Mouse (Mus musculus) hindbrain, postnatal 0 days (tissue): ENCODE measurements around the gene Csrp2. TPM values are rescaled to one million over a fixed set of nuclear protein-coding genes. Genes with fewer than 3 reads are reported as not detected.

Experiments used
- ATAC-seq: fragments of 200-750 bp; cut with Nextera tagmentation; 2 replicates; pipeline ENCODE4 v1.8.0; 2017; ENCODE audit warnings: mild to moderate bottlenecking, moderate TSS enrichment, moderate library complexity
- DNase-seq: peaks from one replicate; pipeline ENCODE4 v3.0.0-alpha.2; 2015; ENCODE audit warnings: low spot score
- H3K27ac ChIP-seq: fragments of 300-500 bp; sonication (generic); 2 replicates; pipeline ENCODE4 v1.5.1; 2014; ENCODE audit warnings: mild to moderate bottlenecking
- H3K27me3 ChIP-seq: fragments of 300-500 bp; sonication (generic); 2 replicates; pipeline ENCODE4 v1.6.1; 2014; ENCODE audit warnings: low read length, mixed read lengths; ENCODE audit not compliant: insufficient read depth
- H3K36me3 ChIP-seq: fragments of 300-500 bp; sonication (generic); 2 replicates; pipeline ENCODE4 v1.6.1; 2014; ENCODE audit warnings: low read length, mixed read lengths; ENCODE audit not compliant: insufficient read depth
- H3K4me1 ChIP-seq: fragments of 300-500 bp; sonication (generic); 2 replicates; pipeline ENCODE4 v1.6.1; 2014; ENCODE audit warnings: antibody characterized with exemption, low read length, mixed read lengths; ENCODE audit not compliant: insufficient read depth
- H3K4me2 ChIP-seq: fragments of 300-500 bp; sonication (generic); 2 replicates; pipeline ENCODE4 v1.6.1; 2014; ENCODE audit warnings: low read depth, mild to moderate bottlenecking, low read length, moderate library complexity, mixed read lengths
- H3K4me3 ChIP-seq: fragments of 300-500 bp; sonication (generic); 2 replicates; pipeline ENCODE4 v1.5.1; 2014; ENCODE audit warnings: low read length
- H3K9ac ChIP-seq: fragments of 300-500 bp; sonication (generic); replicated peaks from 2 replicates; pipeline ENCODE4 v1.6.1; 2014; ENCODE audit warnings: mild to moderate bottlenecking, low read length, moderate library complexity, mixed read lengths
- H3K9me3 ChIP-seq: fragments of 300-500 bp; sonication (generic); 2 replicates; pipeline ENCODE4 v1.6.1; 2016; ENCODE audit warnings: low read length, mixed read lengths
- CTCF ChIP-seq: IDR thresholded peaks from 2 replicates; pipeline ENCODE4 v1.5.1; 2016; ENCODE audit warnings: antibody characterized with exemption, control low read depth, low read depth
- WGBS: fragments of 180-500 bp; shearing (Covaris S2); extraction: QIAGEN DNeasy Blood & Tissue Kit; methylation state at CpG from one replicate; pipeline ENCODE4 v1.1.7; 2014; 5-methylcytosine and 5-hydroxymethylcytosine counted together
- polyA plus RNA-seq: library from polyadenylated mRNA; unstranded; fragments of >200 nt; fragmentation: Nextera tagmentation; extraction: Ambion mirVana; gene quantifications from 2 replicates; pipeline ENCODE4 v1.2.1, GENCODE M21; 2015
- total RNA-seq: library from RNA; depleted of rRNA; stranded (reverse); fragments of >200 nt; gene quantifications from 2 replicates; pipeline ENCODE4 v1.2.3, GENCODE M21; 2014

Csrp2 gene
- total and polyA plus RNA-seq, 2 experiments from 2014 or later: 76.3 to 99.6 TPM

DNA sequence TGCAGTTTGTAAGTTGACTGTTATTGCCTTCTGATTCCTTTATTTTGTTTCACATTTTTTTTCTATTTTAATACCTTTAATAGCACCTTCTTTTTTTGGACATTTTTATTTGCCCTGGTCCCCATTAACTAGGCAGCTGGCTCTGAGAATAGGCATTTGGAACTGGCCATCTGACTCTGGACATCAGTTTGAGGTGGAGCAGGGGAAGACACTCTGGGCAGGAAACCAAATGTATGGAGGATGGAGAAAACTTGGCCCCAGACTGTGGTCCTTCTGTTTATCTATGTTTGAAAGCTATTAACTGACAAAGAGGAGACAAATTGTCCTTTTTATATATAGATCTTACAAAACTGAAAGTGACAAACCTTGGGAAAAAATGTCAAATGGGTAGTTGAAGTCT is 36.9 kb upstream of the Csrp2 start:
- no peaks in the 10 kb centered on the region for H3K36me3 ChIP-seq
- H3K9me3 ChIP-seq: no peaks in the 10 kb centered on the region
- no peak overlapping the region for H3K27ac ChIP-seq
- TF ChIP-seq CTCF: no peak
- no peaks in the 10 kb centered on the region for H3K27me3 ChIP-seq
- H3K4me2 ChIP-seq: no peak overlapping the region
- H3K4me1 ChIP-seq: no peaks in the 10 kb centered on the region
- H3K9ac ChIP-seq: no peak overlapping the region
- no peak for DNase-seq
- no peak for ATAC-seq
- no peak overlapping the region for H3K4me3 ChIP-seq

DNA sequence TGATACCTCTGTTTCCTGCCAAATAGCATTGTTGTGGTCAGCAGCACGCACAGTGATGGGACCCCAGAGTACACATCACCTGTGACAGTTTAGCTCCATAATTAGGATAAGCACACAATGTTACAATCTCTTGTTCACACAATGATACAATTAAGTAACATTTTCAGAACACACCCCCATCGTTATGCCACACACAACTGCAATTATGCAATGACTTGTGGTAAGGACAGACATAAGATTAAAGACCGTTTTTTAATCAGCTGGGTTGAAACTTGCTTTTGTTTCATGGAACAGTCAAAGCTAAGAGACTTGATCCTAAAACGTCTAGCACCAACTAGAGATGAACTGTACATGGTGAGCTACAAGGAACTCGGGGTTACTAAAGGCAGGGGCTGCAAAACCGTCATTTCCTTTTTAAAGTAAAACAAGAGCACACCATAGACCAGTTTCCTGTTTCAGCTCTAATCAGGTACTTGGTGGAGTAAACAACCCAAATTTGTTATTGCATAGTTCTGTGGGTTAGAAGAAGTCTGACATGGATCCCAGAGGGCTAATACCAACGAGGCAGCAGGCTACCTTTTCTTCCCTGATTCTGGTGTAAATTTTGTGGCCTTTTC is 28.8 kb upstream of the Csrp2 start:
- no peak overlapping the region for H3K27ac ChIP-seq
- H3K4me2 ChIP-seq: no peak overlapping the region
- no peaks in the 10 kb centered on the region for H3K27me3 ChIP-seq
- H3K36me3 ChIP-seq: no peaks in the 10 kb centered on the region
- H3K9me3 ChIP-seq: no peaks in the 10 kb centered on the region
- TF ChIP-seq CTCF: no peak
- no peaks in the 10 kb centered on the region for H3K4me1 ChIP-seq
- H3K9ac ChIP-seq: no peak overlapping the region
- ATAC-seq (no peak), DNase-seq (no peak)
- no peak overlapping the region for H3K4me3 ChIP-seq
- WGBS: 71% methylated on average over 7 of the region's 7 CpGs

DNA sequence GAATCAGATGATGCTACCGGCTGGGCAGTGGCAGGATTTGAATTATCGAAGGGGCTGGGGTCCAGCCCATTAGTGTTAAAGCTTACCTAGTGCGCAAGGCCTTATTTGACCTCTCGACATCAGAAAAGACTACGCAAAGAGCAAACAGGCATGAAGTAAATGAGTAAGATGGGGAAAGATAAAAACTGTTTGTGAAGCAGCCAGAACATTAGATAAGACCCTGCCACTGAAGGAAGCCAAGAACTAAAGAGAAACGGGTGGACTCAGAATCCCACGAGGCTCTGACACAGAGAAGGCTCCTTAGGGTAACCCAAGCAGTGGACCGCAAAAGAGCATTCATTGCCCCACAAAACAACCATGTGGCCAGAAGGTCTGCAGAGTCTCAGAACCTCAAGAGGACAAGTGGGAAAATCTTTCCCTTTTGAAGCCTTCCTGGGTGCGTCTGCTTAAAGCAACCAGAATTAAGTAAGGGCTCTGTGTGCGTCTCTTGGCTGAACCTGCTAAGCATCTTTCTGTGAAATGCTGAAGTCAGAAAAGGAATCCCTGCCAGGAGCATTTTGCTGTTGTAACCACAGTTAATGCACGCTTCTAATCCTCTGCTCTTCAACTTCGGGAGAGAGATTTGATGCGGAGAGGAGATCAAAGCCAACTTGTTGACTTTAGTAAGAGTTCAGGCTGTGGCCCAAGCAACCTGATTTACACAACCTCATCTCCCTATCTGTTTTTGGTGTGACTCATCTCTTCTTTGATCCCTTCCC is 19.7 kb upstream of the Csrp2 start:
- no peaks in the 10 kb centered on the region for H3K9me3 ChIP-seq
- TF ChIP-seq CTCF: no peak
- H3K27ac ChIP-seq: no peak overlapping the region
- H3K9ac ChIP-seq: no peak overlapping the region
- no peak overlapping the region for H3K4me3 ChIP-seq
- 71% methylated on average over 13 of the region's 13 CpGs for WGBS
- H3K4me1 ChIP-seq: no peaks in the 10 kb centered on the region
- H3K27me3 ChIP-seq: no peaks in the 10 kb centered on the region
- no peak overlapping the region for H3K4me2 ChIP-seq
- ATAC-seq (no peak), DNase-seq (no peak)
- H3K36me3 ChIP-seq: no peaks in the 10 kb centered on the region

DNA sequence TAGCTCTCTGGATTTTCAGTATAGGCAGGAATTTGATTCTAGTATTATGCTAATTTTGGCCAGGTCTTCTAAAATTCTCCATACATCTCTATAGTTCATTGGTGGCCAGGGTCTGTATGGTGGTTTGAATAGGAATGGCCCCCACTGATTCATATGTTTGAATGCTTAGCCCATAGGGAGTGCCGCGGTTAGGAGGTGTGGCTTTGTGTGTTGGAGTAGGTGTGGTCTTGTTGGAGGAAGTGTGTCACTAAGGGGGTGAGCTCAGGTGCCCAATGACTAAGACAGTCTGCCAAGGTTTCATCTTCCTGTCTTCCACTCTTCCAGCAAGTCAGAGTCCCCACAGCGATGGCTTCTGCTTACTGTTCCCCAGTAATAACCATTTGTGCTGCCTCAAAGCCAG is 15.7 kb upstream of the Csrp2 start:
- TF ChIP-seq CTCF: no peak
- Histone ChIP-seq H3K4me1 (no peaks in the 10 kb centered on the region), H3K4me3 (no peak overlapping the region), H3K27me3 (no peaks in the 10 kb centered on the region), H3K9ac (no peak overlapping the region), H3K9me3 (no peaks in the 10 kb centered on the region), H3K36me3 (no peaks in the 10 kb centered on the region), H3K4me2 (no peak overlapping the region), H3K27ac (no peak overlapping the region)
- WGBS: 99% methylated on average over 3 of the region's 3 CpGs
- ATAC-seq (no peak), DNase-seq (no peak)

DNA sequence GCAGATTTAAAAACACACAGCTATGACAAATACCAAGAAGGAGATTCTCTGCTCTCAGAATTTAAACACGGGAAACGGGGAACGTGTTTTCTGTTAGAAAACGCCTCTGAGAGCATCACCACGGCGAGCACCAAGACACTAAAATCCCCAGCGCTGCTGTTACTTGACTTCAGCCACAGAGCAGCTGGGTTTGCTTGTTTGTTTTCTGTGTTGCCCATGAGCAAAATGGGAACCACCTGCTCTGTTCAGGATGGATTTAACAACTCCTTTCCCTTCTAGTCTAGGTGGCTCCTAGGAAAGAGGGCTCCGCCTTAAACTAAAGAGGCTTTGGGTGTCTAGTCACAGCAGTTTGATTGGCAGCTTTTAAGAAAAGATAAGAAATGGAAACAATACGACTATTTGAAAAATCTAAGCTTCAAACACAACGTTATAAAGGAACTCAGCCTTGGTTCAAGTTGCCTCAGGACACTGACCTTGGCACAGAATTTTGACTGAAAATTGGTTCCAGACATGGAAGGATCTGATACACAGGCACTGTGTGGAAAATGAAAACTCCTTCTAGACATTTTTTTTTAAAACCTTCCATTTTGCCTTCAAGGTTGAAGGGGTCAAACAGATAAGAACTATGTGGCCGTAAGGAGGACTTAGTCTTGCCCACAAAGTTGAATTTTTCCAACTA is 2.8 kb upstream of the Csrp2 start:
- DNase-seq (no peak), ATAC-seq (no peak)
- no peak overlapping the region for H3K4me3 ChIP-seq
- no peaks in the 10 kb centered on the region for H3K27me3 ChIP-seq
- no peak for TF ChIP-seq CTCF
- no peak overlapping the region for H3K4me2 ChIP-seq
- H3K36me3 ChIP-seq: no peaks in the 10 kb centered on the region
- no peak overlapping the region for H3K27ac ChIP-seq
- WGBS: 84% methylated on average over 11 of the region's 11 CpGs
- H3K9ac ChIP-seq: no peak overlapping the region
- no peaks in the 10 kb centered on the region for H3K4me1 ChIP-seq
- no peaks in the 10 kb centered on the region for H3K9me3 ChIP-seq

DNA sequence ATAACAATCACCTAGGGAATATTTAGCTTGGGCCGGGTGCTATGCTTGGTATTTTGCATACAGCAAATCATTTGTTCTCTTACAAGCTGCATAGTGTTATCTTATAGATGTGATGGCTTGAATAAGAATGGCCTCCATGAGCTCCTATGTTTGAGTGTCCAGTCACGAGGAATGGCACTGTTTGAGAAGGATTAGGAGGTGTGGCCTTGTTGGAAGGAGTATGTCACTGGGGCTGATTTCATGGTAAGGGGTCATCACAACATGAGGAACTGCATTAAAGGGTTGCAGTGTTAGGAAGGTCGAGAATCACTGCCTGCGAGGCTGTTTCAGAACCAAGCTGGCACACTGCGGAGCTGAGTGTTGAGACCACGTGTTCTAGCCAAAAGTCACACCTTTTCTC is 2.1 kb upstream of the Csrp2 start:
- no peak overlapping the region for H3K27ac ChIP-seq
- H3K27me3 ChIP-seq: no peaks in the 10 kb centered on the region
- H3K36me3 ChIP-seq: no peaks in the 10 kb centered on the region
- 96% methylated on average over 6 of the region's 6 CpGs for WGBS
- DNase-seq (no peak), ATAC-seq (no peak)
- H3K9me3 ChIP-seq: no peaks in the 10 kb centered on the region
- H3K9ac ChIP-seq: no peak overlapping the region
- no peak overlapping the region for H3K4me3 ChIP-seq
- H3K4me1 ChIP-seq: no peaks in the 10 kb centered on the region
- TF ChIP-seq CTCF: no peak
- no peak overlapping the region for H3K4me2 ChIP-seq
